Mouse (Mus musculus) myocyte (in vitro differentiated cells): ENCODE measurements around the gene Aqp2. TPM values are rescaled to one million over a fixed set of nuclear protein-coding genes. Genes with fewer than 3 reads are reported as not detected.

Source experiments
- H3K27me3 ChIP-seq: one replicate; pipeline ENCODE4 v1.6.1; 2011; ENCODE audit not compliant: control insufficient read depth, insufficient read depth, insufficient read length
- H3K36me3 ChIP-seq: one replicate; pipeline ENCODE4 v1.6.1; 2011; ENCODE audit not compliant: control insufficient read depth, insufficient read depth
- H3K4me2 ChIP-seq: one replicate; pipeline ENCODE4 v1.6.1; 2011; ENCODE audit warnings: low read depth, control low read depth
- H3K4me3 ChIP-seq: one replicate; pipeline ENCODE4 v1.5.1; 2011; ENCODE audit warnings: mild to moderate bottlenecking, control low read depth, moderate library complexity
- H3K79me2 ChIP-seq: one replicate; pipeline ENCODE4 v1.6.1; 2011; ENCODE audit not compliant: control insufficient read depth, insufficient read depth
- H3ac ChIP-seq: one replicate; pipeline ENCODE4 v1.6.1; 2011; ENCODE audit not compliant: control insufficient read depth, insufficient read length
- CEBPB ChIP-seq: IDR thresholded peaks from 2 replicates; pipeline ENCODE4 v1.6.1; 2011; ENCODE audit warnings: mild to moderate bottlenecking, moderate library complexity; ENCODE audit not compliant: poor library complexity, insufficient read depth, severe bottlenecking
- E2F4 ChIP-seq: IDR thresholded peaks from one replicate; pipeline ENCODE4 v1.6.1; 2011; ENCODE audit warnings: mild to moderate bottlenecking, control low read depth, moderate library complexity; ENCODE audit not compliant: insufficient read depth
- MAX ChIP-seq: IDR thresholded peaks from one replicate; pipeline ENCODE4 v1.6.1; 2011; ENCODE audit warnings: low read depth, mild to moderate bottlenecking, control low read depth
- MYOD1 ChIP-seq, 3 experiments: IDR thresholded peaks; one replicate each; pipeline ENCODE4 v1.6.1; 2011; ENCODE audit warnings: control low read depth in 2 of 3, low read depth in 2 of 3, mild to moderate bottlenecking in 2 of 3, moderate library complexity in 1 of 3; ENCODE audit not compliant: insufficient read length in 2 of 3, control insufficient read depth in 1 of 3
- MYOG ChIP-seq, 3 experiments: IDR thresholded peaks; one replicate each; pipeline ENCODE4 v1.6.1; 2011; ENCODE audit warnings: control low read depth in 2 of 3, low read depth in 2 of 3, mild to moderate bottlenecking in 2 of 3; ENCODE audit not compliant: insufficient read length in 2 of 3, control insufficient read depth in 1 of 3, insufficient read depth in 1 of 3
- POLR2A ChIP-seq: IDR thresholded peaks from one replicate; pipeline ENCODE4 v1.6.1; 2011; ENCODE audit warnings: low read depth, mild to moderate bottlenecking, control low read depth, moderate library complexity; ENCODE audit not compliant: insufficient read length
- POLR2AphosphoS2 ChIP-seq: IDR thresholded peaks from one replicate; pipeline ENCODE4 v1.6.1; 2011; ENCODE audit warnings: low read depth, control low read depth; ENCODE audit not compliant: insufficient read length
- REST ChIP-seq: IDR thresholded peaks from one replicate; pipeline ENCODE4 v1.6.1; 2011; ENCODE audit warnings: mild to moderate bottlenecking, control low read depth, moderate library complexity; ENCODE audit not compliant: insufficient read depth, insufficient read length
- SRF ChIP-seq: IDR thresholded peaks from one replicate; pipeline ENCODE4 v1.6.1; 2011; ENCODE audit warnings: low read depth; ENCODE audit not compliant: control insufficient read depth, insufficient read length
- TCF12 ChIP-seq: IDR thresholded peaks from one replicate; pipeline ENCODE4 v1.6.1; 2011; ENCODE audit warnings: mild to moderate bottlenecking, control low read depth; ENCODE audit not compliant: poor library complexity, insufficient read depth, severe bottlenecking
- TCF3 ChIP-seq: IDR thresholded peaks from one replicate; pipeline ENCODE4 v1.6.1; 2011; ENCODE audit warnings: low read depth, control low read depth; ENCODE audit not compliant: insufficient read length
- USF1 ChIP-seq: IDR thresholded peaks from one replicate; pipeline ENCODE4 v1.6.1; 2011; ENCODE audit warnings: low read depth, mild to moderate bottlenecking, control low read depth, moderate library complexity
- polyA plus RNA-seq: library from polyadenylated mRNA; unstranded; fragments of >200 nt; fragmentation: generic; extraction: Trizol; gene quantifications from one replicate; pipeline ENCODE4 v1.2.1, GENCODE M21; 2012; ENCODE audit warnings: missing spikeins

Gene Aqp2
- polyA plus RNA-seq, 1 experiment = 0.02 TPM

GRCm38 (mm10) chr15:99553767-99554166 is 25.1 kb upstream of the Aqp2 start:
- Histone ChIP-seq H3K4me2 (peak overlapping the region; percentile 61), H3ac (no peak overlapping the region), H3K27me3 (no peaks in the 10 kb centered on the region), H3K79me2 (no peaks in the 10 kb centered on the region), H3K36me3 (no peaks in the 10 kb centered on the region), H3K4me3 (no peak overlapping the region)
- TF ChIP-seq POLR2A (no peak), POLR2AphosphoS2 (no peak), USF1 (peak; percentile 70), REST (no peak), MYOG (IDR thresholded peaks at IDR 0.05; ENCODE audit: control insufficient read depth in 1 of 3, insufficient read depth in 1 of 3, insufficient read length in 2 of 3, low read depth in 2 of 3) (peak in 1 of 3 experiments; percentile 46), TCF12 (peak; percentile 55), MAX (peak; percentile 44), MYOD1 (IDR thresholded peaks at IDR 0.05; ENCODE audit: control insufficient read depth in 1 of 3, insufficient read length in 2 of 3, low read depth in 2 of 3) (peak in 2 of 3 experiments; percentile 21 to 52), SRF (no peak)

DNA sequence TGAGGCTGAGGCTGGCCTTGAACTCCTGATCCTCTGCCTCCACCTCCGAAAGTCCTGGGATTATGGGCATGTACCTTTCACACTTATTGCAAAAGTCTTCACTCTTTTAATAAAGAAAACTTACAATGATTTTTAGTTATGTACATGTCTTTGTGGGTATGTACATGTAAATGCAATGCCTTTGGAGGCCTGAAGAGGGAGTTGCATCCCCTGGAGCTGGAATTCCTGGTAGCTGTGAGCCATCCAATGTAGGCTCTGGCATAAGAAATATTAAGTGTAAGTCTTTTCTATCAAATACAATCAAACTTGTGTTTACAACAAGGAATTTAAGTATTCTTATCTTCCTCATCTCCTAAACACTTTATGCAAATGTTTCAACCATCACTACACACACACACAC is 19.9 kb upstream of the Aqp2 start:
- Histone ChIP-seq H3K36me3 (no peaks in the 10 kb centered on the region), H3K4me2 (no peak overlapping the region), H3K4me3 (no peak overlapping the region), H3K27me3 (no peaks in the 10 kb centered on the region), H3ac (no peak overlapping the region), H3K79me2 (no peaks in the 10 kb centered on the region)
- TF ChIP-seq TCF12 (no peak), MYOG (IDR thresholded peaks at IDR 0.05; ENCODE audit: control insufficient read depth in 1 of 3, insufficient read depth in 1 of 3, insufficient read length in 2 of 3, low read depth in 2 of 3) (no peak), REST (no peak), CEBPB (no peak), POLR2A (no peak), USF1 (no peak), SRF (no peak), MAX (no peak), E2F4 (no peak), POLR2AphosphoS2 (no peak), MYOD1 (IDR thresholded peaks at IDR 0.05; ENCODE audit: control insufficient read depth in 1 of 3, insufficient read length in 2 of 3, low read depth in 2 of 3) (no peak)

GRCm38 (mm10) chr15:99560246-99560645 is 18.6 kb upstream of the Aqp2 start:
- H3K79me2 ChIP-seq = no peaks in the 10 kb centered on the region
- H3K36me3 ChIP-seq = no peaks in the 10 kb centered on the region
- no peak overlapping the region for H3K4me3 ChIP-seq
- no peak overlapping the region for H3K4me2 ChIP-seq
- no peak for TF ChIP-seq SRF
- TF ChIP-seq CEBPB = no peak
- TF ChIP-seq E2F4 = no peak
- TF ChIP-seq MYOD1 (IDR thresholded peaks at IDR 0.05; ENCODE audit: control insufficient read depth in 1 of 3, insufficient read length in 2 of 3, low read depth in 2 of 3) = no peak
- TF ChIP-seq REST = no peak
- no peak for TF ChIP-seq MYOG (IDR thresholded peaks at IDR 0.05; ENCODE audit: control insufficient read depth in 1 of 3, insufficient read depth in 1 of 3, insufficient read length in 2 of 3, low read depth in 2 of 3)
- no peak for TF ChIP-seq POLR2AphosphoS2
- TF ChIP-seq USF1 = no peak
- TF ChIP-seq TCF3 = no peak
- no peak for TF ChIP-seq POLR2A
- TF ChIP-seq TCF12 = no peak
- no peak for TF ChIP-seq MAX
- no peak overlapping the region for H3ac ChIP-seq
- H3K27me3 ChIP-seq = no peaks in the 10 kb centered on the region

- no peak overlapping the region for H3K4me2 ChIP-seq
- no peak overlapping the region for H3ac ChIP-seq
- H3K27me3 ChIP-seq = no peaks in the 10 kb centered on the region
- no peak for TF ChIP-seq POLR2A
- TF ChIP-seq E2F4 = no peak
- TF ChIP-seq MAX = no peak
- TF ChIP-seq CEBPB = no peak
- TF ChIP-seq TCF12 = no peak
- no peak for TF ChIP-seq MYOG (IDR thresholded peaks at IDR 0.05; ENCODE audit: control insufficient read depth in 1 of 3, insufficient read depth in 1 of 3, insufficient read length in 2 of 3, low read depth in 2 of 3)
- TF ChIP-seq POLR2AphosphoS2 = no peak
- TF ChIP-seq MYOD1 (IDR thresholded peaks at IDR 0.05; ENCODE audit: control insufficient read depth in 1 of 3, insufficient read length in 2 of 3, low read depth in 2 of 3) = no peak
- no peak for TF ChIP-seq USF1
- no peak for TF ChIP-seq REST
- TF ChIP-seq SRF = no peak
- TF ChIP-seq TCF3 = no peak
- no peak overlapping the region for H3K4me3 ChIP-seq
- H3K79me2 ChIP-seq = no peaks in the 10 kb centered on the region
- no peaks in the 10 kb centered on the region for H3K36me3 ChIP-seq
Measured at GRCm38 (mm10) chr15:99567371-99567770, 11.5 kb upstream of the Aqp2 start.

DNA sequence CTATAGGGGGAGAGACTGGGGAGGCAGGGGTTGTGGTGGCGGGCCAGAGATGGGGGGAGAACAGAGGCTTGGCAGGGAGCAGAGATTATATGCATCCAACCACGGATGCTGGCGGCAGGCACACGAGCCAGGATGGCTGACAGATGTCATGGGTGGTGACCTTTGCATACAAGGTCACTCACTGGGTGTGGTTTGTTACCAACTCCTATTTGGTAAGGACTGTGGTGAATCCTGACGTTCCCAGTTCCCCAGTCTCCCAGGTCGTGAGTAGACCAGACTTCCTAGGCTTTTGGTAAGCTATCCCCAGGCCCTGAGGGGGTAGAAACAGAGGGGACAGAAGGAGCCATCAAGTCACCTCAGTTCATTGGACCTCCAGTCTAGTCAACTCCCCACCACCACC is 10.2 kb upstream of the Aqp2 start:
- Histone ChIP-seq H3K27me3 (no peaks in the 10 kb centered on the region), H3K4me2 (no peak overlapping the region), H3K36me3 (no peaks in the 10 kb centered on the region), H3K79me2 (no peaks in the 10 kb centered on the region), H3ac (no peak overlapping the region), H3K4me3 (no peak overlapping the region)
- TF ChIP-seq TCF3 = no peak
- TF ChIP-seq CEBPB = no peak
- peak in 1 of 3 experiments; percentile 4 for TF ChIP-seq MYOD1 (IDR thresholded peaks at IDR 0.05; ENCODE audit: control insufficient read depth in 1 of 3, insufficient read length in 2 of 3, low read depth in 2 of 3)
